Mouse (Mus musculus) T-helper 1 cell (primary cell): ENCODE measurements at regions not wholly inside any gene's neighbourhood (a gene's known extent, or its start where the extent isn't known, plus 50 kb on each side); places are given as distances from the start of the nearest gene placed in this dataset.

ENCODE experiments used
- in situ Hi-C: fragments of 300-600 bp; cut with MboI, MseI; formaldehyde crosslinking; loops from one replicate; pipeline ENCODE4 v1.15.1; 2025; ENCODE audit warnings: high pct_unique_total_duplicates

- in situ Hi-C loops: loop anchor here (10.0 kb wide), 1 partner anchor 990 kb away; no protein-coding TSS in a partner anchor
Measured at GRCm38 (mm10) chr9:100194604-100195444, 291.8 kb downstream of the Il20rb start.

GRCm38 (mm10) chr9:100194158-100194557 lies 292.4 kb downstream of the Il20rb start:
- in situ Hi-C loops: loop anchor here (10.0 kb wide), 1 partner anchor 989 kb away; no protein-coding TSS in a partner anchor

- in situ Hi-C loops: loop anchor here (10.0 kb wide), 1 partner anchor 1261 kb away; no protein-coding TSS in a partner anchor
Measured at GRCm38 (mm10) chr9:100184081-100184480, 302.5 kb downstream of the Il20rb start.

GRCm38 (mm10) chr9:100176291-100176690 lies 300.3 kb upstream of the Sox14 start:
- in situ Hi-C loops: no loop called here

- in situ Hi-C loops: no loop called here
Measured at GRCm38 (mm10) chr9:100166256-100166655, 290.3 kb upstream of the Sox14 start.

- in situ Hi-C loops: no loop called here
Measured at GRCm38 (mm10) chr9:100161961-100162360, 286.0 kb upstream of the Sox14 start.
